Mouse (Mus musculus) liver (tissue): ENCODE results near the gene Gm45015.
A peak's percentile ranks its signal among the peaks of the same experiment; 100 is the strongest.
"Not testable (repeated sequence)": the region's sequence is repeated elsewhere in the genome, so short reads cannot be mapped to it uniquely, and the experiment has no call there.

ENCODE experiments used
- DNase-seq: peaks from one replicate; pipeline ENCODE4 v3.0.0-alpha.2; 2020; ENCODE audit warnings: mixed read lengths

Gm45015 gene

DNA sequence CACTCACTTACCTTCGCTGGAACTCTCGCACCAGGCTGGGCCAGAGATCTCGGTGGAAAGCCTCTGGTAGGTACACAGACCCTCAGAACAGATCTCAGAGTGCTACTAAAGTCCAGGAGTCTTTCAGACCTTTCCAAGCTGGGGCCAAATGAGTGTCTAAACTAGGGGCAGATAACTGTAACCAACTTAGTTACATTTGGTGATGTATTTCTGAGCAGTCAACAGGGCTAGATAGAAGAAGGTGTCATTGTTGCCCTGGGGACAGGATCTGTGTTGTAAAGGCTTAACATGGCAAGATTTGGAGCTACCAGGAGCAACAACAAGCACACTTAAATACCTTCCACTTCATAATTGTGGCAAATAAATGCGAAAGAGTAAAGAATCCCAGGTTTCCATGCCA lies at the start of gene Gm45015:
Gene Gm45015, minus strand, starts transcription at position 101 of the 400 bp plus-strand sequence.
- DNase-seq: no peak

DNA sequence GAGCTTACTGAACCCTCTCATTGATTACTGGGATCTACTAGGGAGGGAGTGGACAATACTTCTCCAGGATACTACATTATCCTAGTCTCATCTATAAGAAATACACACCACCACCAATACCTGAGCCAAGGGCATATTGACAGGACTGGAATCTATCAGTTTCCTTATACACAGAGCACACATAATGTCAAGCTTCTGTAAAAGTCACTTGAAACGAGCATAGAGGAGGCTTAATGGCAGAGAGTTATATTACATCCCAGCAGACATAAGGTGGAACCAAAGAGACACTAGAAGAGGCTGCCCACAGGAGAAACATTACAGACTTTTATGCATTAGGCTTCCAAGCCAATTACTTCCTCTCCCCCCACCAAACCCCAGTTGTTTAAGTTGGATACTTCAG lies 48.3 kb upstream of the Gm45015 start:
- DNase-seq: no peak

DNA sequence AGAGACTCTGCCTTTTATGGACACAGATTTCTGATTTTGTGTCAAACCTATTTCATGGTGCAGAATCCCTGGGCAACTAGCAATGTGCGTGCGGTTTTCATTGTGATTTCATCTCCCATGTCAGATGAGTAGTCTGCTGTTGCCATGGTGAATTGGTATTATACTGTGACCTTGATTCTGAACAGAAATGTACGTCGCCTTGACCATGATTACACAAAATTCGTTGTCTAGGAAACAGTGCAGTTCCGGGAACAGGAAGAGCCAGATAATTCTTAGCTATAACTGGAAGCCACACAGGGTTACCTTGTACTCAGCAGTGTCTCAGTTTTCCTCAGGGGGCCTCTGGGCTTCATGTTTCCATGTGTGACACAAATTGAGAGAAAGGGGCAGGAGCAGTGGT lies 47.8 kb upstream of the Gm45015 start:
- DNase-seq: no peak

DNA sequence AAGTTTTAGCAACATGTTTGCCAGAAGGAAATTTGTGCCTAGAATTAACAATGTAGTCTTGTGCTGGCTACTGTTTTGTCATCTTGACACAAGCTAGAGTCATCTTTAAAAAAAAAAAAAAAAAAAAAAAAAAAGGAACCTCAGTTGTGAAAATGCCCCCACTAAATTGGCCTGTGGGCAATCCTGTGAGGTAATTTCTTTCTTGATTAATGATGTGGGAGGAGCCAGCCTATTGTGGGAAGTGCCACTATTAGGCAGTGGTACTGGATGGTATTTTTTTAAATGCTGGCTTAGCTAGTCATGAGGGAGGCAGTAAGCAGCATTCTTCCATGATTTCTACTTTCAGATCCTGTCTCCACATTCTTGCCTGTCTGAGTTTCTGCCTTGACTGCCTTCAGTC lies 26.7 kb upstream of the Gm45015 start:
- no peak for DNase-seq

DNA sequence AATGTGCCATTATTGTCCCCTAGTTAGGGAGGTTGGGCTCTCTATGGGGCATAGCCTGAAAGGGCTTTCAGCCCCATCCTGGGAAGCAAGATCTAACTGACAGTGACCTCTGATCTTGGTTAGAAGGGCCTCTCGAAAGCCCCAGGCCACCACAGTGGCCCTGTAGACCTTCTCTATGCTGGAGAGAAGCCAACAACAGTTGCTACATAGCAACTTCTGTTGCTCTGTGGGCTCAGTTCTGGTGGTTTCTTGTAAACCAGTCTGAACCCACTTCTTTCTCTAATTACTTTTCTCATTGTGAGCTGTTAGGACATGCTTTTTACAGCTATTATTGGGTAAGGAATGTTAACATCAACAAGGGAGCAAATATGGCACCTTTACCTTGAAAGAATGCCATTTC lies 20.1 kb upstream of the Gm45015 start:
- no peak for DNase-seq

DNA sequence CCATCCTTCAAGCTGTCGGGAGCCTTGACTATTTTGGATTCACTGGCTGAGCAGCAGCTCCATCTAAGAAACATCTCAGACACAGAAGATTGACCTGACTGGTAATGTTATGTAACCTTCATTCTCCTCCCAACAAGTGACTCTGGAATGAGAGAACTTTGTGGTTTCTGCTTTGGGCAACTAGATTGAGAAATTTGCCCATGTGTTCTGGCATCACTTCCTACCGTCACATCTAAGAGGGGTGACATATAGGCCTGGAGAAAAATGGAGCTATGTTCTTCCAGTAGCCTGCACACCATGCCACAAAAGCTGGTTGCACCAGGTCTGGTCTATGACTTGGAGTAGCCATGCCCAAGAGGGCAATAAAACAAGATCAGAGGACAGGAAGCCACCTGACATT lies 19.5 kb upstream of the Gm45015 start:
- no peak for DNase-seq

DNA sequence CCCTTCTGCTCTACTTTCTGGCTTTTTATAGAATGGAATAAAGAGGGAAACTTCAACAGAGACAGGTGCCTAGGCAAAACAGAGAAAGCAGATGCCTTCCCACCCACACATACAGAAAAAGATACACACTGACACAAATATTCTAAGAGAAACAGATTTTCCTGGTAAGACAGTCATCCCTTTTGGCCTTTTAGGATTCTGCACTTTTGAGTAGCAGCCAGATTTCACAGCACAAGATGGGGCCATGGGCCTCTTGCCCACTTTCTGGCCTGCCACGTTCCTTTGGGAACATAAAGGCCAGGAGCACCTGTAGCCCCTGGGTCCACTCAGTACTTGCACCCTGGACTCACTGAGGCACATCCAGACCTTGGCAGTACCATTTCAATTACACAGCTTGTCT lies 7.7 kb upstream of the Gm45015 start:
- DNase-seq: no peak

DNA sequence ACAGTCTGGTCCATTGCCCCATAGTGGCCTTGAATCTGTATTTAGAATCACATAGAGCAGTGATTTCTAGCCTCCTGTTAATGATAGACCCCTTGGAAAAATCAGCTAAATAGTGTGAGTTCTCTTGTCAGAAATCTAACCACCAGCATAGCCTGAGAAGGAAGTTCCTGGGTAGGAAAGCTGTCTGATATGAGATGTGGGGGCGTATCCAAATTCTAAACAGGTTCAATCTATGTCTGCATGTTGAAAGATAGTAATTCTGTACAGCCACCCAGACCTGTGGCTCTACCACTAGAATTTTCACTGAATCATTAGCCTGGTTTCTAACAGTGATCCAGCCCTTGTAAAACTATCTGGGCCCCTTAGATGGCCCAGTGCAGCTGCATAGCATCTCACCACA lies 7.2 kb upstream of the Gm45015 start:
- DNase-seq: no peak

DNA sequence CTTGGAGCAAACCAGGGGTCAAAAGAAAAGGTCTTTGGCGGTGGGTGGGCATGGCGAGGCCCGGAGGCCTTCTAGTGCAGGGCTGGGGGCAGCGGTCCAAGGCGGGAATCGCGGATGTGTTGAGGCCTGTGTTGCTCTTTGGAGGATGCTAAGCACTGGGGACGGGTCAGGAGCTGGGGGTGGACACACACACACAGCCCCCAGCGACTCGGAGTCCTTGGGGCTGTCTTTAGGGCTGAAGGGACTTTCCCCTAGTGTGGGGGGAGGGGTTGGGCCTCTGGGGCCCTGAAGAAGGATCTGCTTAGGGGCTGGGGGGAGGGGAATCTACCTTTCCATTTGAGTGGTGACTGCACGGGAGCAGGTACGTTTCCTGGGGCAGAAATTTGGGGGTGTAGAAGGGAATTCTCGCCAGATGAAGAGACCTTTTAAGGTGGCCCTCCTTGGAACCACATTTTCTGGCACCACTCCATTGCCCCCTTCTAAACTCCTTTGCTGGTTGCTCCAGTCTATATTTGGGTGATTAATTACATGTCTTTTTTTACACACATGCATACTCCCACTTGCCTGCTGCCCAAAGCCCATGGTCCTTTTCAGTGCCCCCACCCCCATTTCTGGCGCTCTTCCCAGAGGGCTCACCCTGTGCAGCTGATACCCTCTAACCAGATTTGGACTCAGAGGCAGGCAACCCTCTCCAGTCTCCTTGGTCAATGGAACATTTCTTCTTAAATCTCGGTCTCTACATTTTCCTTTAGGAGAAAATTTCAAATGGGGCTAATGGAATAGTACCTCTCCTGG lies 6.5 kb upstream of the Gm45015 start:
- DNase-seq: peak; percentile 16

DNA sequence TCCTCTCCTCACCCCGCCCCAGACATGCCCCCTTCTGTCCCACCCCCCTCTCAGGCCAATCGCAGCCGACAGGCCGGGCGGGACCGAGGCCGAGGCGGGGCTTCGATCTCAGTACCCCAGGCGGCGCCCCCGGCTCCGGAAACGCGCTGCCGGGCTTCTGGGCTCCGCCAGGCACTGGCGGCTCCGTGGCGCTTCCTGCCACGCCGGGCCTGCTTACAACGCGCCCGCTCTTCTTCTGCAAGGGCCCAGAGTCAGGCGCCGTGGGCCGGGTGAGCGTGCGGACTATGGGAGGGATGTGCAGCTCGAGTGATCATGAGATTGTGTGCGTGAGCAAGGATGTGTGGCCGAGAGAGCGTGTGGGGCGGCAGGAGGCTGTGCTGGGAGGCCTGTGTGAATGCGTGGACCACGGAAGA lies 5.8 kb upstream of the Gm45015 start, which contains the start of gene Zfp275:
Gene Zfp275, plus strand, starts transcription at position 139 of the 413 bp plus-strand sequence.
- DNase-seq: peak; percentile 80

DNA sequence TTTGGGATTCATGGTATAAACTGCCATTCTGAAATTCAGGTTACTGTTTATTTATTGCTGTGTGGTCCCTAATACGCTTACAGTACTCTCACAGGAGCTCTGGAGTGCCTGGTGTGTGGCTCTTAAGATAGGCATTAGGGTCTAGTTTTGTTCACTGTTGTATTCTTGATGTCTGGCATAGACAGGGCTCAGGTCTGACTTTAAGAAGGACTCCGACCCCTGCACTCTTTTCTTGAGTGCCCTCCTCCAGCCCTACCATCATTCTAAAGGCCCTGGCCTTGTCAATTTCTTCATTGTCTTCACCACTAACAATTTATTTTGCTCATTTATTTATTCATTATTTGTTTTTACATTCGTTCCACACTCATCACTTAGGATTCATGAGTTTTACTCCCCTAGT lies 5.4 kb upstream of the Gm45015 start:
- no peak for DNase-seq

DNA sequence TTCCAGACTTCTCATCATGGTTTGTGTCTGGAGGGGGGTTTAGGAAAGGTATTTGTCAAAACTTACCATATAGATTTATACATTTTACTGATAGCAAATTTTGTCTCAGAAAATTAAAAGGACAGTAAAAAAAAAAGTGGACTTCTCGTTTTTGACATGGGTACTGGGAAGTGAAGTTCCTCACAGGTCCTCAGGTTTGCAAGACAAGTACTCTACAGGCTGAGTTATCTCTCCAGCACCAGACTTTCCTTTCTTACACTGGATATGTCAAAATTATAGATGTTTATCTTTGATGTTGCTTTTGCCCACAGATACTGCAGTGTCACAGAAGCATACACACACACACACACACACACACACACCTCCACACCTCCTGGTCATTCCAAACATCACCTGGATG lies 4.8 kb upstream of the Gm45015 start:
- no peak for DNase-seq

DNA sequence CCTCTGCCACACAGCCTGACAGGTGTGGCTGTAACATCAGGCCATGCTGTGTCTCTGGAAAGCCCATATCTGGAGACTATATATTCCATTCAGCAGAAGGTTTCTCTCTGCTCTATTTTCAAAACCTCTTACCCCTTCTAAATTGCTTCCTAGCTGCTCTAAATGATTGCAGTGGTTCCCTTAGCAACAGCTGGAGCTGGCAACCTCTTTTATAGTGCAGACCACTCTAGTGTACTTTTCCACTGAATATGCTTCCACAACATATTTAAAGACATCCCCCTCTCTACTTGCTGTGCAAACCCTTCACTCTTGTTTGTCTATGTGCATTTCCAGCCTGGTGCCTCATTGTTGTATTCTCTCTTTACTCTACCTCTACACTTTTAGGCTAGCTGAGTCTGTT lies 3.1 kb downstream of the Gm45015 start:
- no peak for DNase-seq

DNA sequence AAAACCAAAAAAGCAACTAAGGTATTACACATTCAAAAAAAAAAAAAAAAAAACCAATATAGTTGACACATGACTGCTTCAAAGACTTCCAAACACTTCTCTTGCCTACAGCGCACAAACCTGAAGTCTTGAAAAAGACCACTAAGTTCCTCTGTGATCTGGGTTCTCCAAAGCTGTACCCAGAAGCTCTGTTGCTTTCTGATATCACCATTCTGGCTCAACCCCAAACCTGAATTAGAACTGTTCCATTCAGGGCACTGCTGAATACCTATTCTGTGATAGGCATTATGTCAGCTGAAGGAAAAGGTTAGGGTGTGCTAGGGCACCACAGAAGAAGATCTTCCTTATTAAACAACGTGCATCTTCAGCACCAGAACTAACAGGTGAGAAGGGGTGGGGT lies 9.4 kb downstream of the Gm45015 start:
- no peak for DNase-seq

DNA sequence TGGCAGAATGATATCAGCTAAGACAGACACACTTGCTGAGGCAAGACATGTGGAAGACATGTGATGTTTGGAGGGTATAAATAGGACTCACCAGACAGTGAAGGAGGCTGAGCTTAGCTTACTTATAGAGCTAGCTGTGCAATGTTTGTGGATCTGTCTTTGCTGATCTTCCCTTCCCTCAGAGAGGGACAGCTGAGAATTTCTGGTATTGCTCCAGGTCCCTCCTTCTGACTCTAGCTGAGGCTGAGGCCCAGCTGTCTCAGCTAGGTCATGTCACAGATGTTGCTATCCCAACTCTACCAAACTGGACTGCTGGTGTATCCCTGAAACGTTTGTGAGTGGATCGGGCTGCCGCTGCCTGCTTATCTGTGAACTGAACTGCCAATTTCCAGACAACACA lies 15.6 kb downstream of the Gm45015 start:
- DNase-seq: no peak

DNA sequence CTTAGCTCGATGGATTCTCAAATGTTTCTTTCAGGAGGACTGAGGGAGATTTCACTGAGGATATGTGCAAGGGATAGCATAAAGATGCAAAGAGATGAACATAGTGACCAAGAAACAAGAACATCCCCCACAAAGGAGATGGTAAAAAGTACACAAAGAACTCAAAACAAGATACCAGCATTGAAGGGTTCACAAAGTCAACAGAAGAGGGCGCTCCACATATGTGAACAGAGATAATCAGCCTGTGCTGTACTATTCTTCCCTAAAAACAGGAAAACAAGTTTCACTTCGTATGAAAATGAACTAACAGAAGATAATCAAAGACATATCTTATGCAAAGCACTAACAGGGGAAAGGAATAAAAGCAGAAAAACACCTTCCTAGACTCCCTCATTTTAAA lies 24.1 kb downstream of the Gm45015 start:
- peak; percentile 4 for DNase-seq

DNA sequence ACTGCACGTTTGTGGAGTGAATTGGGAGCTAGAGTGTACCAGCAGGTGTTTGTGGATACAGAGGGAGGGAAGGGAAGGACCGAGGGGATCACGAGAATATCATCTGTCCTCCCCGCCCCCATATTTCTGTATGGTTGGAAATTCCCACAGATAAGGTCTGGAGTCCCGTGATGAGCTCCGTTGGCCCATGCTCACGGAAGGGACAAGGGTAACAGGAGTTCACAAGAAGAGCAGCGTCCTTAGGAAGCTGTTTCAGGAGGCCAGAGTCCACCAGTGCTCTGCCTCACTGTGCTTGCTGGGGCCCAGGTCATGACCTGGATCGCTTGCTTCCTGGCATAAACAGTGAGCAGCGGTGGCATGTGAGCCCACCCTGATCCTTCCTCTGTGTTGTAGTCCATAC lies 40.9 kb downstream of the Gm45015 start:
- not testable (repeated sequence) for DNase-seq

DNA sequence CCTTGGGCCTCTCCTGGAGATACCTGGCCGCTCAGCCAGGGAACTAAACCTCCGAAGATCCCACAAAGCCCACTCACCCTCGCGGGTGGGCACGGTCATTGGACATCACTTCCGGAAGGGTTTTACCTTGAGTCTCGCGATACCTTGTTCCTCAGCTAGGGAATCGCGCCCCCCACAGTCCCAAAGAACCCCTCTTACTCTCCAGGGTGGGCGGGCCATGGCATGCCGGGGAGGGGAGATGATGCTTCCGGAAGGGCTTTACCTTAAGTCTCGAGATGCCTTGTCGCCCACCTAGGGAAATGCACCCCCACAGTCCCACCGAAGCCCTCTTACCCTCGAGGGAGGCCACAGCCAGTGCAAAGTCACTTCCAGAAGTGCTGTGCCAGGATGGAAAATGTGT lies 43.8 kb downstream of the Gm45015 start, which contains the start of the genes Xlr5a and Xlr5c:
Gene Xlr5a, minus strand, starts transcription at position 101 of the 400 bp plus-strand sequence.
Gene Xlr5c, minus strand, starts transcription at position 101 of the 400 bp plus-strand sequence.
- DNase-seq: not testable (repeated sequence)
